Mouse (Mus musculus): ENCODE data around the gene Hs3st6. TPM values are rescaled to one million over a fixed set of nuclear protein-coding genes. Genes with fewer than 3 reads are reported as not detected.
"Not testable (repeated sequence)": the region's sequence is repeated elsewhere in the genome, so short reads cannot be mapped to it uniquely, and the experiment has no call there.

Hs3st6 gene
- polyA plus RNA-seq, 1 experiment = not detected

- Histone ChIP-seq H3K4me3 (ENCODE audit: insufficient read depth, low read length) (peak overlapping the region; percentile 81), H3K4me1 (ENCODE audit: control insufficient read depth, insufficient read depth, low read length) (no peaks in the 10 kb centered on the region), H3K27ac (ENCODE audit: insufficient read depth, low read length) (peak overlapping the region; percentile 60)
- no peak for TF ChIP-seq CTCF (IDR thresholded peaks at IDR 0.05; ENCODE audit: borderline replicate concordance, insufficient read depth, low read length)
- TF ChIP-seq POLR2A (IDR thresholded peaks at IDR 0.05; ENCODE audit: low read depth, low read length) = peak; percentile 98
These were observed 33.1 kb upstream of the Hs3st6 start for GRCm38 (mm10) chr17:24719494-24720222.

GRCm38 (mm10) chr17:24720616-24721015 lies 32.2 kb upstream of the Hs3st6 start:
- not testable (repeated sequence) for H3K4me1 ChIP-seq (ENCODE audit: control insufficient read depth, insufficient read depth, low read length)
- Histone ChIP-seq H3K27ac (ENCODE audit: insufficient read depth, low read length) (peak overlapping the region; percentile 3; the same call in 1 of the 2 replicates), H3K4me3 (ENCODE audit: insufficient read depth, low read length) (peak overlapping the region; percentile 81)
- TF ChIP-seq POLR2A (IDR thresholded peaks at IDR 0.05; ENCODE audit: low read depth, low read length) = peak; percentile 29; the same call in 1 of the 2 replicates

GRCm38 (mm10) chr17:24721383-24721955 lies 31.3 kb upstream of the Hs3st6 start:
- H3K4me1 ChIP-seq (ENCODE audit: control insufficient read depth, insufficient read depth, low read length); H3K27ac ChIP-seq (ENCODE audit: insufficient read depth, low read length): not testable (repeated sequence)
- peak overlapping the region; percentile 81 for H3K4me3 ChIP-seq (ENCODE audit: insufficient read depth, low read length)

GRCm38 (mm10) chr17:24722220-24722924 lies 30.4 kb upstream of the Hs3st6 start:
- Histone ChIP-seq H3K4me3 (ENCODE audit: insufficient read depth, low read length) (peak overlapping the region; percentile 81), H3K4me1 (ENCODE audit: control insufficient read depth, insufficient read depth, low read length) (no peaks in the 10 kb centered on the region), H3K27ac (ENCODE audit: insufficient read depth, low read length) (no peak overlapping the region)
- TF ChIP-seq CTCF (IDR thresholded peaks at IDR 0.05; ENCODE audit: borderline replicate concordance, insufficient read depth, low read length) (no peak), POLR2A (IDR thresholded peaks at IDR 0.05; ENCODE audit: low read depth, low read length) (peak; percentile 72)

GRCm38 (mm10) chr17:24723122-24723880 lies 29.5 kb upstream of the Hs3st6 start:
- TF ChIP-seq CTCF (IDR thresholded peaks at IDR 0.05; ENCODE audit: borderline replicate concordance, insufficient read depth, low read length) (no peak), POLR2A (IDR thresholded peaks at IDR 0.05; ENCODE audit: low read depth, low read length) (peak; percentile 60)
- peak overlapping the region; percentile 81 for H3K4me3 ChIP-seq (ENCODE audit: insufficient read depth, low read length)
- no peaks in the 10 kb centered on the region for H3K4me1 ChIP-seq (ENCODE audit: control insufficient read depth, insufficient read depth, low read length)
- no peak overlapping the region for H3K27ac ChIP-seq (ENCODE audit: insufficient read depth, low read length)

GRCm38 (mm10) chr17:24723881-24724180 lies 29.0 kb upstream of the Hs3st6 start:
- Histone ChIP-seq H3K4me3 (ENCODE audit: insufficient read depth, low read length) (peak overlapping the region; percentile 81), H3K27ac (ENCODE audit: insufficient read depth, low read length) (peak overlapping the region; percentile 57), H3K4me1 (ENCODE audit: control insufficient read depth, insufficient read depth, low read length) (no peaks in the 10 kb centered on the region)
- TF ChIP-seq CTCF (IDR thresholded peaks at IDR 0.05; ENCODE audit: borderline replicate concordance, insufficient read depth, low read length) = no peak
- no peak for TF ChIP-seq POLR2A (IDR thresholded peaks at IDR 0.05; ENCODE audit: low read depth, low read length)

- H3K27ac ChIP-seq (ENCODE audit: insufficient read depth, low read length) = peak within 1 kb of the TSS; percentile 57
- H3K4me1 ChIP-seq (ENCODE audit: control insufficient read depth, insufficient read depth, low read length) = no peaks in the 10 kb centered on the region
- TF ChIP-seq POLR2A (IDR thresholded peaks at IDR 0.05; ENCODE audit: low read depth, low read length) (peak; percentile 94), CTCF (IDR thresholded peaks at IDR 0.05; ENCODE audit: borderline replicate concordance, insufficient read depth, low read length) (peak; percentile 90)
- peak within 1 kb of the TSS; percentile 81 for H3K4me3 ChIP-seq (ENCODE audit: insufficient read depth, low read length)
These were observed 28.6 kb upstream of the Hs3st6 start, which contains the start of gene Ndufb10 for GRCm38 (mm10) chr17:24724184-24724583. Gene Ndufb10 (minus strand): TSS chr17:24724478.

- H3K27ac ChIP-seq (ENCODE audit: insufficient read depth, low read length) = no peak overlapping the region
- no peak overlapping the region for H3K4me3 ChIP-seq (ENCODE audit: insufficient read depth, low read length)
- TF ChIP-seq POLR2A (IDR thresholded peaks at IDR 0.05; ENCODE audit: low read depth, low read length) (no peak), CTCF (IDR thresholded peaks at IDR 0.05; ENCODE audit: borderline replicate concordance, insufficient read depth, low read length) (no peak)
- H3K4me1 ChIP-seq (ENCODE audit: control insufficient read depth, insufficient read depth, low read length) = no peaks in the 10 kb centered on the region
These were observed 27.0 kb upstream of the Hs3st6 start for GRCm38 (mm10) chr17:24725637-24726390.

GRCm38 (mm10) chr17:24727618-24728017 lies 25.2 kb upstream of the Hs3st6 start, which contains the start of gene Rpl3l:
Gene Rpl3l (plus strand): TSS chr17:24727820.
- Histone ChIP-seq H3K4me3 (ENCODE audit: insufficient read depth, low read length) (no peak within 1 kb of the TSS), H3K27ac (ENCODE audit: insufficient read depth, low read length) (no peak within 1 kb of the TSS), H3K4me1 (ENCODE audit: control insufficient read depth, insufficient read depth, low read length) (no peaks in the 10 kb centered on the region)
- TF ChIP-seq CTCF (IDR thresholded peaks at IDR 0.05; ENCODE audit: borderline replicate concordance, insufficient read depth, low read length) (no peak), POLR2A (IDR thresholded peaks at IDR 0.05; ENCODE audit: low read depth, low read length) (no peak)
